Mouse (Mus musculus): Measurements from ENCODE around the gene Zfp51. TPM values are rescaled to one million over a fixed set of nuclear protein-coding genes. Genes with fewer than 3 reads are reported as not detected.
"Not testable (repeated sequence)": the region's sequence is repeated elsewhere in the genome, so short reads cannot be mapped to it uniquely, and the experiment has no call there.

Gene Zfp51
- 1 to 10 TPM; 6.8 to 7.0 TPM for total RNA-seq (2021)
- long read RNA-seq, experiment 1, partial matches to known transcripts, result 1 of 6 reads
- long read RNA-seq, experiment 1, other reads (novel, unspliced or antisense), result 2 of 6 reads
- long read RNA-seq, experiment 2, partial matches to known transcripts, result 1 of 2 reads
- long read RNA-seq, experiment 2, other reads (novel, unspliced or antisense), result 1 of 2 reads

DNA sequence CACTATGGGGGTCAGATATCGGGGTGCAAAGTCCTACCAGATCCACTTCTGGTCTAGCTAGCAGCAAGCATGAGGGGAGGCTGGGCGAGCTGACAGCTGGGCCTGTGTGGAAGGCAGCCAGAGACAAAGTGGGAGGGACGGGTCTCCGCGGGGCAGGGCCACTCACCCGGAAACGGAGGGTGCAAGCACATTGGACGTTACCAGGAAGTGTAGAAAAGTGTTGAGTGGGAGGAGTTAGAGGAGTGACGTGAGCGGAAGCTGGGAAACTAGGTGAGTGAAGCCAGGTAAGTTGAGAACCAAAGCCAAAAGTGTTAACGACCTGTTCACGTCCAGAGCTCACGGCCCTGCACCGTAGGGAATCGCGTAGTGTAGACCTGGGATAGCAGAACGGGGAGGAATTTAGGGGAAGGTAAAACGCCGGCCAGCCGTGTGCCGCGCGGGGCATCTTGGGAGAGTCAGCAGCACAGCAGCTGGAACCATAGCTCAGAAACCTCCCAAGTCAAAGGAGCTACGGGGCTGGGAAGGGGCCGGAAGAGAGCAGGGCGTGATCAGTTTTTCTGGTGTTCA is at the start of gene Zfp51:
Zfp51 (plus strand) TSS at position 237 of the 567 bp plus-strand sequence.
- peak; percentile 95 for DNase-seq

DNA sequence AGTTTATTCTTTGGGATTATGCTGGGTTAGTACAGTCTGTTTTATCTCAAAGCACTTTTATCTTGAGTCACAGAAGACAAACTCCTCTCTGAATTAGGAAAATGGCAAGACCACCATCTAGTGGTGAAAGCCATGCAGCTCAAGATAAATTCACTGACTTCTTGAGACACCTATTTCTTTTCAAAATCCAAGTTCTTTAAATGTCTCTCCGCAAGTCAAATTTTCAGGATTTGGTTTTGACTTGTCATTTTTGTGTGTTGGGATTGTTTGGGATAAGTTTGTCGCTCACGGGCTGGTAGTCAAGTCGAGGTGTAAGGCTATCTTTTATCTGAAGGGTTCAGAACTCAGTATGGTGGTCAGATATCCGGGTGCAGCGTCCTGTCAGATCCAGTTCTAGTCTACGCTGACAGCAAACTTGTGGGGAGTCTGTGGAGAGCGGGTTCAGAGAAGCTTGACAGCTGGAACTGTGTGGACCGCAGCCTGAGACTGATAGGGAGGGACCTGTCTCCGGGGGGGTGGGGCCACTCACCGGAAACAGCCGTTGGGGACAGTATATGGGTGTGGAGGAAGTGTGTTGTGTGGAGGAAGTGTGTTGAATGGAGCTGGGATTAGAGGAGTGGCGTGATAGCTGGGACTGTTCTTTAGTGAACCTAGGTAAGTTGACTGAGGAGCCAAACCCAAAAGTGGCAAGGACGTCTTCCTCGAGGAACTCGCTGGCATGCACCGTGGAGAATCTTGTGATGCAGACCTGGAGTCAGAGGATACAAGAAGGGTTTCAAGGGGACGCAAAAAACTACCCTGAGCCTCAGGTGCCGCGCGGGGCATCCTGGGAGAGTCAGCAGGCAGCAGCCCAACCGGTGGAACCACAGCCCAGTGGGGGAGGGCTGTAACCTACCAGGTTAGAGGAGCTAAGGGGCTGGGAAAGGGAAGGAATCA is 27.2 kb upstream of the Zfp51 start, which contains the start of gene Zfp54:
Zfp54 (plus strand) TSS at position 564 of the 936 bp plus-strand sequence.
- peak; percentile 88 for DNase-seq

DNA sequence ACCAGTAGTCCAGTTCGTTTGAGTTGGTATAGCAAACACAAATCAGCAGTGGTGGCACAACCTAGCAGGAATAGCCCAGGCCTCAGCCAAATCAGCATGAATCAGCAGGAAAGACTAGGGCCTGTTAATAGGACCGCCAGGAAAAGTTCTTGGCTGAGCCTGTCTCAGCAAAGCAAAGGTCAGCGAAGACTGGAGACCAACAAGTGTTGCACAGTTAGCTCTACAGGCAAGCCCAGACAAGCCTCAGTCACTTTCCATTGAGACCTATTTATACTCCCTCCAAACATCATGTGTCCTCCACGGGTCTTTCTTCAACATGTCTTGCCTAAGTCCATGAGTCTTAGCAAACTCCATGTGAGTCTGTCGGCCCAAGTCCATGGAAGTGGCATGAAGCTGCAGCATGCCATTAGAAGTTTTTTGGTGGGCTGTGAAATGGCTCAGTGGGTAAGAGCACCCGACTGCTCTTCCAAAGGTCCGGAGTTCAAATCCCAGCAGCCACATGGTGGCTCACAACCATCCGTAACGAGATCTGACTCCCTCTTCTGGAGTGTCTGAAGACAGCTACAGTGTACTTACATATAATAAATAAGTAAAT is 11.3 kb upstream of the Zfp51 start:
- DNase-seq, result peak; percentile 4

DNA sequence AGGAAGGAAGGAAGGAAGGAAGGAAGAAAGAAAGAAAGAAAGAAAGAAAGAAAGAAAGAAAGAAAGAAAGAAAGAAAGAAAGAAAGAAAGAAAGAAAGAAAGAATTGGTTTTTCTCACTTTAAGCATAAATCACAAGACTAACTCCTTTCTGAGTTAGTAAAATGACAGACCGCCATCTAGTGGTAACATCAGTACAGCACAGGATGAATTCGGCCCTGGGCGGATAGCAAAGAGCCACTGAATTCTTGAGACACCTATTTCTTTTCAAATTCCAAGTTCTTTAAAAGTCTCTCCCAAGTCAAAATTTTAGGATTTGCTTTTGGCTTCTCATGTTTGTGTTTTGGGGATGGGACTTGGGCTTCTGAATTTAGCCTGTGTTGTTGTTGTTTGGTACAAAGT is 505 bp upstream of the Zfp51 start:
- peak; percentile 77 for DNase-seq

DNA sequence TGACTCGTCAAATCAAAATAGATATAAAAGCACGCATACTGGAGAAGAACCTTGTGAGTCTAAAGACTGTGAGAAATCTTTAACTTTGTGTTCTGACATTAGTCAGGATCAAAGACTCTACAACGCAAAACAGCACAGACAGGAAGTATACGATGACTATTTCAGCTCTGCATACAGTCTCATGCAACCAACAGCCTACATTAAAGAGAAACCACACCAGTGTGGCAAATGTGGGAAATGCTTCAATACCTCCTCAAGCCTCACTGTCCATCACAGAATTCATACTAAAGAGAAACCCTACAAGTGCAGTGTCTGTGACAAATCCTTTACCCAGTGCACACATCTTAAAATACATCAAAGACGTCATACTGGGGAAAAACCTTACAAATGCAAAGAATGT is 13.4 kb downstream of the Zfp51 start:
- no peak for DNase-seq

DNA sequence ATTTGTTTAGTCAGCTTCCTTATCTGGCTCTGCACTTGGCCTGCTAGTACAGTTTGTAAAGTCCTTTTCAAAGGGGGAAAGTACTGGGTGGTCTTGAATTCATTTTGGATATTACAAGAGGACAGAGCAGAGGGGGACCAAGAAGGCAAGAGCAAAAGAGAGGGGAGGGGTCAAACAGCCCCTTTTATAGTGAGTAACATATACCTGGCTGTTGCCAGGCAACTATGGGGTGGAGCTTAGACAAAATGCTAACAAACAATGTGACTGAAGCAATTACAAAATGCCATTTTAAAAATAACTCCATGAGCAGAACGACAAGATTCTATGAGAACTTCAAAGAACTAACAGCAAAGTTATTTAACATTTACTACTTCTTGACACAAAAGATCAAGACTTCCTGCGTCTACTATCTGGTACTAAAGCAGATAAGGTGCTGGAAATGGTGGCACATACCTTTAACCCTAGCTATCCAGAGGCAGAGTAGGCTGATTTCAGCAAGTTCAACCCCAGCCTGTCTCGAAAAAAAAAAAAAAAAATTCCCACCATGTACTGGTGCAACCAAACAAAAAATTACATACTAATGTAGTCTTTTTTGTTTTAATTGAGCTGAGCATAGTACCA is 22.0 kb downstream of the Zfp51 start:
- DNase-seq, result no peak

DNA sequence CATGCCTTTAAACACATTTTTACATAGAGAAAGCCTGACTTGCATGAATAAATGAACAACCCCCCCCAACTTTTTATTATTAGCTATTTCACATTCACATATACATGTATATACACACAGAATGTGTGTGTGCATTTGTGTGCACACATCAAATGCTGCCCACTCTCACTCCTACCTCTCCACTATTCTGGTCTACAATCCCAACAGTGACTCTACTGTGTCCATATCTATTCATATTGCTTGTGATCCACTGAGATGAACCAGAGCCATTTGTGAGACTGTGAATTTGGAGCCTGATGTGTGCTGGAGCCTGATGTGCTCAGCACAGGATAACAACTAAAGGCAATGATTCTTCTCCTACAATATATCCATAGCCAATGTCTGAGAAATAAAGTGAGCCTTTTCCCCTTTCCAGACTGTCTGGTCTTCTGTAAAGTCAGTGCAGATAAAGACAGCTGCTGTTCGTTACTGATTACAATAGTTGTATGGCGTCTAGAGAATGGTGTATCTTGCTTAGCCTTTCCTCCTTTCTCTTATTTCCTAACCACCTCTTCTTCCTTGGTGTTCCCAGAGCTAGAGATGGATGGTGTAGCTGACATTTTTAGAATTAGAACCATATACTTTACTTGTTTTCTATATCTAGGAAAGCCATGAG is 22.6 kb downstream of the Zfp51 start:
- no peak for DNase-seq

DNA sequence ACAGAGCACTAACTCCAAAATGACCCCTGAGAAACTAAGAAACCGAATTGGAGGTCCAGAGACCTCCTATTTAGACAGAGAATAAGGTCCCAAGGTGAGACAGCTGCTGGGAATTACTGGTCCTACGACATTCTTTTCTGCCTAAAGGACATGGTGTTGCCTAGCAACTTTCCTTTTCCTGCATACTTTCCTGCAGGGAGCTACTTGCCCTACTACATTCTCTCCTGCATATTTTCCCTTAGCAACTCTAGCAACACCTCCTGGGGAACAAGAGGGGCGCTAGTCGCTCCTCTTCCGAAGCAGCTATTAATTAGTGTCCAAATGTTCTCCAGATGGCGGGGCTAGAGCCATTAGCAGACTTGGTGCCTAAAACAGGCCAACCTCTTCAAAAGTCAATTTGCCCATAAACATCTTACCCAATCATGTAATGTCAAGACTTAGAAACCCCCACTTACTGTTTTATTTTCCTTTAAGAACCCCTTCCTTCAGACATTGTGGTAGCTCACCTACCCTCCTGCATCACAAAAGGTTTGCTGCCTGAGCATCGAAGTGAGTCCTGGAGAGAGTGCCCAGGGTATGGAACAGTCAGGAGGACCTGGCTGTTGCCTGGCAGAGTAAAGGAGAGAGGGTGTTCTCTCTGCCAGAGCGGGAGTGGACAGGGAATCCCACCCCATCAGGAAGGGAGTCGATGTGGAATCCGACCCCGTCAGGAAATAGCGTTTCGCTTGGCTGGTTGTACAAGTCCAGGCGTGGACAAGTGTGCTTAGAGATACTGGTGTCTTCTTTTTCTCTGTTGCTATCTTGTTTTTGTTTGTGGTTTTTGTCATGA is 23.4 kb downstream of the Zfp51 start:
- DNase-seq, result no peak

DNA sequence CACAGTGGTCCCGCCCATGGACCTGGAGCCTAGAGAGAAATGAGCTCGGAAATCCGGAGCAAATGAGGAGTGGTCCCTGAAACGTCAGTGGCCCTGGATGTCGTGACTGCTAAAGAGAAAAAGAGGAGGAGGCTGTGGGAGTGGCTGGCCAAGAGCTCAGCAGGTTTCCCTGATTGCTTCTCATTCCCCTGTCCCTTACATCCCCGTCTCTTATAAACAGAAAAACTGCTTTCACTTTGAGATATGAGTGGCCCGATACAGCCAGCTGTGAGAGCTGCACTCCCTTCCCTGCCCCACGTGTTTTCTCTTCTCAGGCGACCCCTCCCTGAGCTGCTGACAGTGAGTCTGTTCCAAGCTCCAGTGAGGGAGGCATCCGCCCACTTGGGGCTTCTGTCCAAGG is 24.6 kb downstream of the Zfp51 start:
- not testable (repeated sequence) for DNase-seq

DNA sequence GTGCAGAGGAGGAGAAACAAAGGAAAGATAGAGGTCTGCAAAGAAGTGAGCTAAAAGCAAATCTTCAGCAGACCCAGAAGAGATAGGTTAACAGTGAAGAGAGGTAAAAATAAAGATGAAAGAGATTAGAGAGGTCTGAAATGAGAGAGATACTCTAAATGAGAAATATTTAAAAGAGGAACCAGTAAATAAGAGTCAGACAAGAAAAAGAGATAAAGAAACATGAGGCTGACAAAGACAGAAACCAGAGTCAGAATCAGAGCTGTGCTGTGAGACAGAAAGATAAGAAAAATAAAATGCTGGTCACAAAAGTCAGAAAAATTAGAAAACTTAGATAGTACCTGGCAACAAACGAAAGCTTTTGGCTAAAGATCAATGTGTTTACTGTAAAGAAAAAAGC is 25.1 kb downstream of the Zfp51 start:
- DNase-seq, result not testable (repeated sequence)

DNA sequence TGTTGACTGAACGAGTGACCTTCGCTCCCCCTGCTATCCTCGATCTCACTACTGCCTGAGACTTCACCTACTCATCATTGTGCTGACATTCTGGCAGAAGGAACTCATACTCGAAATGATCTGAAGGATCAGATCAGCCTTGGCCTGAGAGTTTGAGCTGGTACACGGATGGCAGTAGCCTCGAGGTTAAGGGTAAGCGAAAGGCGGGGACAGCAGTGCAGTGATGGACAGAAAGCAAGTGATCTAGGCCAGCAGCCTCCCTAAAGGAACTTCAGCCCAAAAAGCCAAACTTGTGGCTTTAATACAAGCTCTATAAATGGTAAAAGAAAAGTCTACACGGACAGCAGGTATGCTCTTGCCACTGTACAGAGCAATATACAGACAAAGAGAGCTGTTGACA is 26.2 kb downstream of the Zfp51 start:
- DNase-seq, result peak; percentile 29

DNA sequence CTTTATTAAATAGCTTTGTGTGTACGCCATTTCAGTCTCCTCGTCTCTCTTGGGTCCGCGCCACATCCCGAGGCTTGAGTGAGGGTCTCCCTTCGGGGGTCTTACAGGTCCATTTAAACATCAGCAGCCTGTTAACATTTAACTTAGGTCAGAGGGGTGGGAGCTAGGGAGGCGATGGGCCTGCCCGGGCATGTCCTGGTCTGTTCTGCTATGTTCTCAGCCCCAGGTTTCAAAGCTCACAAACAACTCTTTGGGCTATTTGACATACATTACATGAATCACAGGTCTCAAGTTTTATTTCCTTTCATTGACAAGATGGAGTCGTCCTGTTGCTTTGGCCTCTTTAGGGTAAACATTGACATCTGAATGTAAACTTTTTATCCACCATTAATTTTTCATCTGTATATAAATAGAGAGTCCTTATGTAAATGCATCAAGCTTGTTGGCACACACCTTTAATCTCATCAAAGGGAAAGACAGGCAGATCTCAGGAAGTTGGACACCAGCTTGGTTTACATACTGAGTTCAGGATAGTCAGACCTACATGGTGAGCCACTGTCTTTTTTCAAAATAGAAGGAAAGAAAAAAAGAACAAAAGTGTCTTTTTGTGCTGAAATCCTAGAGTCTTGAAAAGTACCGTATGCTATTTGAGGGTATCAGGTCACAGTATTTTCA is 28.1 kb downstream of the Zfp51 start:
- not testable (repeated sequence) for DNase-seq

DNA sequence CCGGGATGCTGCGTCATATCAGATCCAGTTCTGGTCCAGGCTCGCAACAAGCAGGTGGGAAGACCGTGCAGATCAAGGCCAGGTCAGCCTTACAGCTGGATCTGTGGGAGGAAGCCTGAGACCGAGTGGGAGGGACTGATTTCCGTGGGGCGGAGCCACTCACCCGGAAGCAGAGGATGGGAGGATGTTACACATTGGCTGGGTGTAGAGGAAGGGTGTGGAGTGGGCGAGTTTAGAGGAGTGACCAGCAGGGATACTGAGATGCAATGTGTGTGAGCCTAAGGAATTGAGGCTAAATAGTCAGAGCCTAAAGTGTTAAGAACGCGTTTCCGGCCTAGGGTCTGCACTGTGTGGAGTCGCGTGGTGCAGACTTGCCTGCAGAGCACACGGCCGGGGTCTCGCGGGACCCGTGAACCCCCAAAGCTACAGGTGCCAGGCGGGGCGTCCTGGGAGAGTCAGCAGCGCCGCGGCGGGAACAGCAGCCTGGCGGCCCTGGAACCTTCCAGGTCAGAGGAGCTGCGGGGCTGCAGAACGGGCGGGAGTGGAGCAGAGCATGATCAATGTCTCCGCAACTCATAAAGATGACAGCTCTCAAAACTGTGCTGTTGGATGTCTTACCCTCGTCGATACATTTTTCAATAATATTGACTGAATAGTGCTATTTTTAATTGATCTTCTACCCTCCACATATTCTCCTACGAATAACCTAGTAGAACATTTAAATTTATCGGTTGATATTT is 38.8 kb downstream of the Zfp51 start, which contains the start of gene Zfp53:
Zfp53 (plus strand) TSS at position 239 of the 740 bp plus-strand sequence.
- peak; percentile 91 for DNase-seq

DNA sequence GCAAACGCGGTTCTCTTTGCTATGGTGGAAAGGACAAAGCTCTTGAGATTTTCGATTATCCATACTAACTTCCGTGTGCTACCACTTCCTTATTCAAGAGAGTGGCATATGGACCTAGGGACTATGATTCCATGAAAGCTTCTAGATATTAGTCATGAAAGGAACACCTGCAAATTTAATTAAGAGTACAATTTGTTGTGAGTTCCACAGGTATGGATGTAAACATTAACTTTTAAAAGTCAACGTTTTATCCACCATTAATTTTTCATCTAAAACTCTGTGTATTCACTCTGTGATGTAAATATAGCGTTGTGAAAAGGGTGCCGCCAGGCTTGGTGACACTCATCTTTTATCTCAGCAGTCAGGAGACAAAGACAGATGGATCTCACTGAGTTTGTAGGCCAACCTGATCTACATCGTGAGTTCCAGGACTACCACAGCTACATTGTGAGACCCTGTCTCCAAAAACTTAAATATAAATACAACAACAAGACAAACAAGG is 39.4 kb downstream of the Zfp51 start:
- no peak for DNase-seq

DNA sequence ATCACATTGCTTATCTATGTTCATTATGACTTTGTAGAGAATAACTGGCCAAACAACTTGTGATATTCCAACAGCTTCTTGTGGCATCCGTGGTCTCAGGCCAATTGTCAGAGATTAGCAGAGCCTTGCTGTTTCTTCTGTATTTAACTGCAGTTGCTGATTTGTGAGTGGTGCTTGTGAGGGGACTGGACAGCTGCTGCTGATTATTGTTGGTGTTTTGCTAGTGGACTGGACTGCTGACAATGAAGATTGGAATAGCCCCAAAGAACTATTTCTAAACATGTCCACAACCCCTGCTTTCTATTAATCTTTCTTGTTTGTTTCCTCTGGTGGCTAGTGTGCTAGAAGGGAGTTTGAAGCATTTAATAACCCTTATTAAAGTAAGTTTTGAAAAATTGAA is 51.2 kb downstream of the Zfp51 start:
- no peak for DNase-seq

DNA sequence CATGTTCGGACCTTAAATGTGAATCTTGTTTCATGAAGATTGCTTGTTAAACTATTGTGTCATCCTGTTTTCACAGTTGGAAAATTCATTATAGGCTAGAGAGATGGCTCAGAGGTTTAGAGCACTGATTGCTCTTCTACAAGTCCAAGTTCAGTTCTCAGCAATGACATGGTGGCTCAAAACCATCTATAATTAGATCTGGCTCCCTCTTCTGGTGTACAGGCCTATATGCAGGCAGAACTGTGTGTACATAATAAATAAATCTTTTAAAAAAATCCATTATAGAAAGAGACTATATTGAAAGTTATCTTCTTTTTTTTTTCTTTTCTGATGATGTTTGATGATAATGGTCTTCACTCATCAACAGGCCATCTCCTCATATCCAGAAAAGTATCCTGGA is 54.4 kb downstream of the Zfp51 start:
- DNase-seq, result no peak

DNA sequence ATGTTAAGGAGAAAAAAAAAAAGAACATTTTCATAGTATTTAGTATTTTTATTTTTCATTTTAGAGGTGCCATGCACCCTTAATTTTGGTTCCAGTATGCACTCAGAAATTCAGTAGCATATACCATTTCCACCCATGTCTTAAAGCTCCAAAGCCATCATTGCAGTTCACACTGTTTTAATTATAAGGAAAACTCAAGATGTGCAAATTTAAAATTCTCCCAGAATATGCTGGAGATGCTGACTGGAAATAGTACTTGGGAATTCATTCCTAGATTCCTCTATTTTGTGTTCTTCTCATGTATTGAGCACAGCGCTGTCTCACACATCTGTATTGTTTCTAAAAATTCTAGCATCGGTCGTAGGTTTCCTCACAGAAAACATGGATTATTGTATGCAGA is 56.1 kb downstream of the Zfp51 start:
- DNase-seq, result no peak

DNA sequence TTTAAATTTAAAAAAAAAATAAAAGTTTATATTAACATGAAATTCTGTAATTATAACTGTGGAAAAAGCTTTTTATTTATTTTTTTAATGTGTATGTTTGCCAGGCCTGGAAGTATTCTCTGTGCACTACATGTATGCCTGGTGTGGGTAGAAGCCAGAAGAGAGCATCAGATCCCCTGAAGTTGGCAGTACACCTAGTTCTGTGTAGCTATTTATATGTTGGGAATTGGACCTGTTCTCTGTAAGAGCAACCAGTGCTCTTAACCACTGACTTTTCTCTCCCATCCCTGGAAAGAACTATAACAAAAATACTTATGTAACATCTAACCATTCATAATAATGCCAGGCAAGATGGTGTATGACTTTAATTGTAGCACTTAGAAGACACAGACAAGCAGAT is 59.6 kb downstream of the Zfp51 start:
- no peak for DNase-seq

Data from adrenal gland, postnatal 10 days (tissue).